Comparison of ENCODE assay signal across 12 mouse cellular contexts in genomic region chr12:55437122-55437826, GRCm38 (mm10). TPM values are rescaled to one million over a fixed set of nuclear protein-coding genes. Genes with fewer than 3 reads are reported as not detected.
DNase-seq lines count a peak whose midpoint lies in the region; ATAC-seq and TF ChIP-seq lines count a peak whose summit lies in the region.
"Had no signal": no experiment of that assay in that cellular context is flagged by ENCODE, and none has a peak within 500 bp of the region (broad histone marks: within the 10 kb centered on the region; RNA-seq: fewer than 3 reads in every experiment).

No protein-coding gene starts in this region.

- H3K27ac ChIP-seq in limb, embryonic 14.5 days (replicated peaks; ENCODE audit: low read depth, low read length), result no peak overlapping the region
- peak overlapping the region; percentile 35; the same call in 1 of the 2 replicates for H3K27ac ChIP-seq in stomach, embryonic 15.5 days
- H3K27ac ChIP-seq: macrophage had no signal

- H3K9ac ChIP-seq in limb, embryonic 14.5 days (ENCODE audit: low read depth, low read length, severe bottlenecking), result no peak overlapping the region
- no peak overlapping the region for H3K9ac ChIP-seq in stomach, embryonic 15.5 days

- no peak overlapping the region for H3K4me2 ChIP-seq in limb, embryonic 14.5 days (replicated peaks; ENCODE audit: low read depth, low read length, severe bottlenecking)
- H3K4me2 ChIP-seq in stomach, embryonic 15.5 days, result peak overlapping the region; percentile 13; the same call in 1 of the 2 replicates

- no peak overlapping the region for H3K4me3 ChIP-seq in limb, embryonic 14.5 days (replicated peaks; ENCODE audit: low read length)
- no peak overlapping the region for H3K4me3 ChIP-seq in stomach, embryonic 15.5 days (replicated peaks)

- H3K36me3 ChIP-seq in limb, embryonic 14.5 days (ENCODE audit: control insufficient read depth, insufficient read depth, low read length), result no peaks in the 10 kb centered on the region
- H3K36me3 ChIP-seq in stomach, embryonic 15.5 days, result no peaks in the 10 kb centered on the region
- H3K36me3 ChIP-seq: G1E had no signal

- H3K27me3 ChIP-seq in limb, embryonic 14.5 days (ENCODE audit: control insufficient read depth, insufficient read depth, low read length), result no peaks in the 10 kb centered on the region
- no peaks in the 10 kb centered on the region for H3K27me3 ChIP-seq in stomach, embryonic 15.5 days (replicated peaks)

- peaks cover 26% of the 10 kb centered on the region for H3K4me1 ChIP-seq in limb, embryonic 14.5 days (ENCODE audit: control insufficient read depth, insufficient read depth, low read length)
- H3K4me1 ChIP-seq in stomach, embryonic 15.5 days, result peaks cover 33% of the 10 kb centered on the region

- no peak for ATAC-seq in limb, embryonic 14.5 days (ENCODE audit: low FRiP score, low read depth)
- peak; percentile 49; the same call in 1 of the 2 replicates for ATAC-seq in stomach, embryonic 15.5 days (ENCODE audit: insufficient read depth, low FRiP score, low read depth)

- no peak for TF ChIP-seq POLR2A in limb, embryonic 14.5 days (IDR thresholded peaks at IDR 0.05; ENCODE audit: borderline replicate concordance, extremely low read depth, insufficient read depth, insufficient read length)

- WGBS in limb, embryonic 14.5 days, result 61% methylated on average over 13 of the region's 13 CpGs
- WGBS in stomach, embryonic 15.5 days, result 53% methylated on average over 13 of the region's 13 CpGs

- peak; percentile 54 to 61 for DNase-seq in kidney, postnatal 25 days
- DNase-seq in kidney, adult 11 months, result no peak
- DNase-seq in gonadal fat pad, adult 2 months (ENCODE audit: low read depth), result peak; percentile 90
- DNase-seq in limb, embryonic 14.5 days (ENCODE audit: low spot score), result peak; percentile 13
- DNase-seq in left cerebral cortex, adult 18-20 months (ENCODE audit: low spot score in 2 of 2), result no peak
- DNase-seq in right cerebral cortex, postnatal 14 days, result no peak
- DNase-seq: cerebellum, adult 18-20 months; gastrocnemius, postnatal 36 days; thymus, postnatal 25 days had no signal

- no peaks in the 10 kb centered on the region for H3K9me3 ChIP-seq in limb, embryonic 14.5 days (ENCODE audit: control insufficient read depth, low read length)
- H3K9me3 ChIP-seq in stomach, embryonic 15.5 days, result no peaks in the 10 kb centered on the region

RNA-seq across cellular contexts. Expression of gene Psma6, which starts 53.3 kb away (rescaled TPM):
- 70.7 and 88.6 TPM in 2 replicates for polyA plus RNA-seq in gonadal fat pad, adult 2 months (2012; rRNA removed)
- 140 and 167 TPM in 2 replicates for polyA plus RNA-seq in limb, embryonic 14.5 days (2012; rRNA removed)
- polyA plus RNA-seq in limb, embryonic 14.5 days (2014; fragmentation: Nextera tagmentation; extraction: Ambion mirVana), result 416 and 425 TPM in 2 replicates
- 392 and 406 TPM in 2 replicates for polyA plus RNA-seq in stomach, embryonic 15.5 days (2015; fragmentation: Nextera tagmentation; extraction: Ambion mirVana)
- 100 to 1,000 TPM; 144 to 145 TPM for total RNA-seq in left cerebral cortex, adult 18-20 months (2021)

RNA-seq across cellular contexts. Expression of gene Nfkbia, which starts 55.2 kb away (rescaled TPM):
- polyA plus RNA-seq in gonadal fat pad, adult 2 months (2012; rRNA removed), result 127 and 129 TPM in 2 replicates
- 76.0 and 110 TPM in 2 replicates for polyA plus RNA-seq in limb, embryonic 14.5 days (2012; rRNA removed)
- 111 and 123 TPM in 2 replicates for polyA plus RNA-seq in limb, embryonic 14.5 days (2014; fragmentation: Nextera tagmentation; extraction: Ambion mirVana)
- 78.4 and 81.8 TPM in 2 replicates for polyA plus RNA-seq in stomach, embryonic 15.5 days (2015; fragmentation: Nextera tagmentation; extraction: Ambion mirVana)
- 10 to 100 TPM; 27.2 to 32.0 TPM for total RNA-seq in left cerebral cortex, adult 18-20 months (2021)

Comparison
In these comparisons a context has a peak if more than half of its experiments do, and no peak if none do; other contexts are left out.
1. DNase-seq: peak in kidney, postnatal 25 days (2 of 2), gonadal fat pad, adult 2 months (single experiment) and limb, embryonic 14.5 days (single experiment); none in kidney, adult 11 months (single experiment), left cerebral cortex, adult 18-20 months (0 of 2) and right cerebral cortex, postnatal 14 days (single experiment).